Mouse (Mus musculus) kidney, embryonic 14.5 days (tissue): ENCODE measurements around the gene Gm12830. TPM values are rescaled to one million over a fixed set of nuclear protein-coding genes. Genes with fewer than 3 reads are reported as not detected.
A peak's percentile ranks its signal among the peaks of the same experiment; 100 is the strongest.

Source experiments
- ATAC-seq: fragments of 200-750 bp; cut with Nextera tagmentation; 2 replicates; pipeline ENCODE4 v1.8.0; 2017; ENCODE audit warnings: moderate number of reproducible peaks, mild to moderate bottlenecking, moderate TSS enrichment, moderate library complexity; ENCODE audit not compliant: low FRiP score, low TSS enrichment
- H3K27ac ChIP-seq: fragments of 300-500 bp; sonication (generic); 2 replicates; pipeline ENCODE4 v1.5.1; 2014; ENCODE audit warnings: low read depth, mild to moderate bottlenecking, low read length, moderate library complexity, mixed read lengths
- H3K27me3 ChIP-seq: fragments of 300-500 bp; sonication (generic); 2 replicates; pipeline ENCODE4 v1.6.1; 2014; ENCODE audit warnings: mild to moderate bottlenecking, low read length; ENCODE audit not compliant: control insufficient read depth, insufficient read depth
- H3K36me3 ChIP-seq: fragments of 300-500 bp; sonication (generic); 2 replicates; pipeline ENCODE4 v1.6.1; 2014; ENCODE audit warnings: low read length, mixed read lengths; ENCODE audit not compliant: control insufficient read depth, insufficient read depth
- H3K4me1 ChIP-seq: fragments of 300-500 bp; sonication (generic); 2 replicates; pipeline ENCODE4 v1.6.1; 2014; ENCODE audit warnings: low read length, mixed read lengths; ENCODE audit not compliant: control insufficient read depth, insufficient read depth
- H3K4me2 ChIP-seq: fragments of 300-500 bp; sonication (generic); replicated peaks from 2 replicates; pipeline ENCODE4 v1.6.1; 2014; ENCODE audit warnings: low read depth, mild to moderate bottlenecking, low read length
- H3K4me3 ChIP-seq: fragments of 300-500 bp; sonication (generic); 2 replicates; pipeline ENCODE4 v1.5.1; 2014; ENCODE audit warnings: mild to moderate bottlenecking, low read length
- H3K9ac ChIP-seq: fragments of 300-500 bp; sonication (generic); 2 replicates; pipeline ENCODE4 v1.6.1; 2014; ENCODE audit warnings: low read depth, mild to moderate bottlenecking, low read length, moderate library complexity
- H3K9me3 ChIP-seq: fragments of 300-500 bp; sonication (generic); 2 replicates; pipeline ENCODE4 v1.6.1; 2016; ENCODE audit warnings: low read length; ENCODE audit not compliant: control insufficient read depth
- WGBS: fragments of 180-500 bp; shearing (Covaris S2); extraction: QIAGEN DNeasy Blood & Tissue Kit; methylation state at CpG from one replicate; pipeline ENCODE4 v1.1.7; 2014; 5-methylcytosine and 5-hydroxymethylcytosine counted together
- polyA plus RNA-seq: library from polyadenylated mRNA; unstranded; fragments of >200 nt; fragmentation: Nextera tagmentation; extraction: Ambion mirVana; gene quantifications from 2 replicates; pipeline ENCODE4 v1.2.1, GENCODE M21; 2014

The Gm12830 gene
- polyA plus RNA-seq, 1 experiment from 2014 or later, result 0.15 TPM

DNA sequence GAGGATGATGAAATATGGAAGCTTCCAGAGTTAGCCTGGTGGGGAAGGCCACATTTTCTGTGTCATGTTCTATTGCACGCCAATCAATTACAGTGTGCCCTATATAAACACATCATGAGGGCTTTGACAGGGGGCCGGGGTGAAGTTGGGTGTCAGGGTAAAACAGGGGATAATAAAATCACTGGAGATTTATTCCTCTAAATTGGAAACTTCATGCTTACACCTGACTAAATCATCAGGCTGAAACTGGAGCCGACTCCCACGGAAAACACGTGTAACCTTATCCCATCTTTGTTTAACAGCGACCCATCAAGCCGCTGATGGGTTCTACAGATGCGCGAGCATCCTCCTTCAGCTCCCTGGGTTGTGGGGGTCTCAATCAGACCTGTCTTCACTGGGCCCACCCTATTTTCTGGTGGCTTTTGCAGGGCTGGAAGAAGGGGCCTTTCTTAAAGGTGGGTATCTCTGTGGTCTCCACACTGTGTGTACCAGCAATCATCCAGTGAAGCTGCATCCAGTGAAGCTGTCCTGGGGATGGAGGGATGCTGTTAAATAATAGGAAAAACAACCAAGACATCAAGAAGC lies 19.9 kb downstream of the Gm12830 start:
- H3K4me3 ChIP-seq, result peak overlapping the region; percentile 30
- ATAC-seq, result peak; percentile 44; the same call in 1 of the 2 replicates
- 16% methylated on average over 9 of the region's 9 CpGs for WGBS
- peak overlapping the region; percentile 34 for H3K4me2 ChIP-seq
- H3K9me3 ChIP-seq, result no peaks in the 10 kb centered on the region
- peak overlapping the region; percentile 28; the same call in 1 of the 2 replicates for H3K9ac ChIP-seq
- peaks cover 20% of the 10 kb centered on the region; the same call in 1 of the 2 replicates for H3K27me3 ChIP-seq
- H3K36me3 ChIP-seq, result no peaks in the 10 kb centered on the region
- H3K27ac ChIP-seq, result peak overlapping the region; percentile 73; the same call in 1 of the 2 replicates
- H3K4me1 ChIP-seq, result peaks cover 20% of the 10 kb centered on the region

DNA sequence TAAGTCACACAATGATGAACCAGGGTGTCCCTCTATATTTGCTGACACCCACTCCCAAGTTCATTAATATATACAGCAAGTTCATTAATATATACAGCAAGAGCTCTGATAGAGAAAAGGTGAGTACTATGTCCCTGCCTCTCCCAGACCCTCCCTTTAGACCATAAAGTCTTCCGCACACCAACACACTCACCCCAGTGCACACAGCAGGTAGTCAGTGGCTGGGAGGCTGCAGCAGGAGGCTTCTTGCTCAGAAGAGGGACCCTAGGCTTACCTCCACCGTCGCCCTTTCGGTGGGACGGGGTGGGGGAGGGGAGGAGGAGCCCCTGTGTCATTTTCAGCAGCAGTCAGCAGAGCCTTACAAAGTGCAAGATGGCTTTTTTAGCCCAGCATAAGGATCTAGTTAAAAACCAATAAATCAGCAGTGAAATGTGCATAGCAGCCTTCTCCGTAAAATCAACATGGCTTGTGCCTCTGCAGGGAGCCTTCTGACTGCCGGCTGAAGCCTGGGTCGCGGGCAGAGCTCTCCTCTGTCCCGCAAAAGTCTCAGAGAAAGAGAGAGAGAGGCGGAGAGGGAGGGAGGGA lies 20.9 kb downstream of the Gm12830 start:
- Histone ChIP-seq H3K4me3 (peak overlapping the region; percentile 30), H3K9me3 (no peaks in the 10 kb centered on the region), H3K4me1 (peaks cover 20% of the 10 kb centered on the region; the same call in 1 of the 2 replicates), H3K27me3 (peaks cover 20% of the 10 kb centered on the region; the same call in 1 of the 2 replicates), H3K4me2 (peak overlapping the region; percentile 34), H3K36me3 (no peaks in the 10 kb centered on the region), H3K27ac (peak overlapping the region; percentile 73; the same call in 1 of the 2 replicates), H3K9ac (peak overlapping the region; percentile 32; the same call in 1 of the 2 replicates)
- peak; percentile 26 for ATAC-seq
- 1% methylated on average over 10 of the region's 11 CpGs for WGBS

DNA sequence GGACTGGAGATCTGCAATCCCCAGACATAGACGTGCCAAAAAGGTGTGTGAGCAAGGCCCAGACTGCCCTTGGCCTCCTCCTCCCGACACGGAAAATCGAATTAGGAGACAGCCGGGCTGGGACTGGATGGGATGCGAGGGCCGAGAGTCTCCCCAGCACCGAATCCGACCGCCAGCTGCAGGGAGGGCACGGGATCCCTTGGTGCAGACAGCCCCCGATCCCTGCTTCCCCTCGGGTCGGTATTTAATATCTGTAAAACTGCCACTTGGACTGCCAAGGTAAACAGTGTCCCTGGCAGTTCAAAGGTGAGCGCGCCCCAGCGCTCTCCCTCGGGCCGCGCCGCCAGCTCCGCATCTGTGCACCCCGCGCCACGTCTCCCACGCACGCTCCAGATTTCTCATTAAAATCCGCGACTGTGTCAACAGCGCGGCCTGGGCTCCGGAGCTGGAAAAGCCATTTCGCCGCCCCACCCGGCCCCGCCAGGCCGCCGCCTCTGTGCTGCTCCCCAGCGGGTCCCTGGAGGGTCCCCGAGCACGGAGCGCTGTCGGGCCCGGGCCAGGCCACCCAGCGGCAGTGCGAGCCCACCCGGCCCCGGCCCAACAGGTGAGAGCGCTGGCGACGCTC lies 21.7 kb downstream of the Gm12830 start:
- peak overlapping the region; percentile 37 for H3K4me3 ChIP-seq
- peak overlapping the region; percentile 45; the same call in 1 of the 2 replicates for H3K9ac ChIP-seq
- H3K27me3 ChIP-seq, result peaks cover 20% of the 10 kb centered on the region; the same call in 1 of the 2 replicates
- no peaks in the 10 kb centered on the region for H3K36me3 ChIP-seq
- peak; percentile 85 for ATAC-seq
- H3K4me2 ChIP-seq, result peak overlapping the region; percentile 70
- peaks cover 20% of the 10 kb centered on the region; the same call in 1 of the 2 replicates for H3K4me1 ChIP-seq
- H3K27ac ChIP-seq, result peak overlapping the region; percentile 69
- no peaks in the 10 kb centered on the region for H3K9me3 ChIP-seq
- WGBS, result under 1% methylated on average over 51 of the region's 51 CpGs

DNA sequence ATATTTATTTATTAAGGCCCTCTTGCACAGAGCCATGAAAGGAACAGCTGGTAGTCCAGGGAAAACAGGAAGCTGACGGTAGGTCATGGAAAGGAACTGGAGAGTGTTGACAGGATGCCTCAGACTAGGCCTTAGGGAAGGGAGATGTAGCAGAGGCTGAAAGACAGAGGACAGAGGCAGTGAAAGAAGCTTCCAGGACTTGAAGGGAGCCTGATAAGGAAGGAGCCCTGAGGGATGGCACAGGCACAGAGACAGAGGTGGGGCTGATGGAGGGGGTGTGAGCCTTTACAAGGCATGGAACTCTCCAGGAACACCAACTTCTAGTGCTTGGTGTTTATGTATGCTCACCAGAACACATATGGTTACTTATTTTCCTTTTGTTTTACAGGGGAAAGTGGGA lies 23.1 kb downstream of the Gm12830 start:
- Histone ChIP-seq H3K27me3 (peaks cover 20% of the 10 kb centered on the region; the same call in 1 of the 2 replicates), H3K4me3 (no peak overlapping the region), H3K4me2 (no peak overlapping the region), H3K4me1 (peaks cover 20% of the 10 kb centered on the region; the same call in 1 of the 2 replicates), H3K9ac (no peak overlapping the region), H3K9me3 (no peaks in the 10 kb centered on the region), H3K36me3 (no peaks in the 10 kb centered on the region), H3K27ac (no peak overlapping the region)
- WGBS, result 42% methylated on average over 1 of the region's 1 CpGs
- ATAC-seq, result no peak

DNA sequence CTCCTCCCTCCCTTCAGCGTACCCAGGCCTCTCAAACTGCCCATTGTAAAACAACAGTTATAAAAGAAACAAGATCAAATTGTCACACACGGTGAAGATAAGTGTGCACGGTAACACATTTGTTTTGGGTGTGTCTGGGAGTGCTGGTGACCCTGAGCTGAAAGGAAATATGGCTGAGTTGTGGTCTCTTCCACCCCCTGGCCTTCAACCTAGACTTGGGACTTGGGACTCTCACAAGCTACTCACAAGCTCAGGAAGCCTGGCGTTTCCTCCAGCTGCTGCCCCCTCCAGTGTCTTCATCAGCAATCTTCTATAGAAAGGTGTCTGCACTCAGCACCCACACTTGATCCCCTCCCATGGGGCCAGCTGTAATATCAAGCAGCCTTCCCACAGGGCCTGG lies 24.1 kb downstream of the Gm12830 start:
- no peaks in the 10 kb centered on the region for H3K9me3 ChIP-seq
- no peaks in the 10 kb centered on the region for H3K36me3 ChIP-seq
- H3K27ac ChIP-seq, result no peak overlapping the region
- no peak overlapping the region for H3K9ac ChIP-seq
- no peak overlapping the region for H3K4me3 ChIP-seq
- no peak for ATAC-seq
- H3K4me2 ChIP-seq, result no peak overlapping the region
- WGBS, result 27% methylated on average over 4 of the region's 4 CpGs
- peaks cover 20% of the 10 kb centered on the region; the same call in 1 of the 2 replicates for H3K27me3 ChIP-seq
- peaks cover 20% of the 10 kb centered on the region; the same call in 1 of the 2 replicates for H3K4me1 ChIP-seq

DNA sequence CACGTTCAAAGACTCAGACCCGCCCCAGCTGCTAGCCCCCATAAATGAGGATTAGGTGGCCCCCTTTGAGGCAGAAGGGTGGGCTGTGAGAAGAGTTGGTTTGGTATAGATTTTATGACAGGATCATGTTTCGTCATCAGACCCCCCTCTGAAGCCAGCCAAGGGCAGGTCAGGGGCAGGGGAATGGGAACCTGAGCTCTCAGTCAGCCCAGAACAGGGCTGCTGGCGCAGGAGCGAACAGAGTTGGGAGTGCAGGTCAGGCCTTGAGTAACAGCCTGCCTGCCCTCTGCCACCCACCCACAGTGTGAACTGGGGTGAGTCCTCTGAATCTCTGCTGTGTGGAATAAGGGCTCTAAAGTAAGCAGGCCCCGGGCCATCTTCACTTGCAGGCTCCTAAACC lies 25.2 kb downstream of the Gm12830 start:
- no peaks in the 10 kb centered on the region for H3K9me3 ChIP-seq
- no peak overlapping the region for H3K27ac ChIP-seq
- no peaks in the 10 kb centered on the region for H3K36me3 ChIP-seq
- H3K9ac ChIP-seq, result no peak overlapping the region
- H3K4me3 ChIP-seq, result no peak overlapping the region
- H3K27me3 ChIP-seq, result peaks cover 14% of the 10 kb centered on the region; the same call in 1 of the 2 replicates
- H3K4me1 ChIP-seq, result peaks cover 20% of the 10 kb centered on the region; the same call in 1 of the 2 replicates
- WGBS, result 29% methylated on average over 6 of the region's 6 CpGs
- peak; percentile 78 for ATAC-seq
- H3K4me2 ChIP-seq, result no peak overlapping the region

DNA sequence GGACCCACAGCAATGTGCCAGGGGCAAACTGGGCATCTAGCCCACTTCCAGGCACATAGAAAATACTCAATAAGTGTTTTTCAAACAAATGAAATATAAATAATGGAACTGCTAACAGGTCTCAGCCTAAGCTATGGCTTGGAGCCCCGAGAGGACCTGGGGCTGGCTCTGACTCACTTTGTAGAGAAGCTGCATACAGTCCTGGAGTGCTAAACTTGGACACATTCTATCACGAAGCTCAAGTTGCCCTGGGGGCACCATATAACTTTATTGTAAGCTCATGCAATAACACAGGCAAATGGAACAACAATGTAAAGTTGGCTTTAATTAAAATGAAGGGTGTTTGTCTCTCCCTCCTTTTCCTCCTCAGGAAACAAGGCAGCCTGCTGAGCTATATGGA lies 32.4 kb downstream of the Gm12830 start:
- Histone ChIP-seq H3K4me3 (no peak overlapping the region), H3K9me3 (no peaks in the 10 kb centered on the region), H3K27me3 (no peaks in the 10 kb centered on the region), H3K27ac (no peak overlapping the region), H3K4me1 (no peaks in the 10 kb centered on the region), H3K4me2 (no peak overlapping the region), H3K9ac (no peak overlapping the region), H3K36me3 (no peaks in the 10 kb centered on the region)
- 74% methylated on average over 2 of the region's 2 CpGs for WGBS
- ATAC-seq, result no peak

DNA sequence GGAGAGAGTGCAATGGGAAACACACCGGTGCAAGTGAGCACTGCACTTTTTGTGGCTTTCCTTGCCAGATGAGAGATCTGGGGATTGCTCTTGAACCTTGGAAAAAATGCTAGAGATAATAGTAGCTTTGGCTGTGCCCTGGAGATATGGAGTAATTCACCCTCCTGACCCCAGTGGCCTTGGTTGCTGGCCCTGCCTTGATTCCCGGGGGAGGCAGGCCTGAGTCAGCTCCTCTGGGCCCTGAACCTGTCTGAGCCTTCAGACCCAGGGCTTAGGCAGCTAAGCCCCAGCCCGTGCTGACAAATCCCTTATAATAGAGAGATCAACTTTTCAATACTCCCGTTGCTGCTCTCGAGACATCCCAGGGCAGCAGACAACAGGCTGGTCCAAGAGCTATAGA lies 36.9 kb downstream of the Gm12830 start:
- H3K9me3 ChIP-seq, result no peaks in the 10 kb centered on the region
- no peaks in the 10 kb centered on the region for H3K27me3 ChIP-seq
- H3K4me2 ChIP-seq, result no peak overlapping the region
- WGBS, result 62% methylated on average over 5 of the region's 5 CpGs
- no peaks in the 10 kb centered on the region for H3K36me3 ChIP-seq
- H3K27ac ChIP-seq, result no peak overlapping the region
- no peak overlapping the region for H3K9ac ChIP-seq
- ATAC-seq, result no peak
- no peaks in the 10 kb centered on the region for H3K4me1 ChIP-seq
- H3K4me3 ChIP-seq, result no peak overlapping the region

DNA sequence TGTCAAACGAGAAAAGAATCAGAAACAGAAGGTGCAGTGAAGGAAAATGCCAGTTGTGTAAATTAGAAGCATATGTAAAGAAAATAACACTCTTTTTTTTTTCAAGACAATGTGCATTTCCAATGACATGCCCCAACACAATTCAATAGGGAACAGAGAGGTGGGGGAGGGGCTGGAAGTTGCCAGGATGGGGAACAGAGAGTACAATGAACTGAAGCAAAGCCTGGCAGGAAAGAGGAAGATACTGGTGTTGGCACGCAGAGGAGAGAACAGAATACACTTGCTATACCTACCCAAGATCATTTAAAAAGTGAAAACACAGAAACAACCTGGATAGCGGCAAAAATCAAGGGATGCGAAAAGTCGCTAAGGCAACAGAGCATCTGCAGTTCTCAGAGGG lies 41.6 kb downstream of the Gm12830 start:
- Histone ChIP-seq H3K27me3 (no peaks in the 10 kb centered on the region), H3K27ac (no peak overlapping the region), H3K4me3 (no peak overlapping the region), H3K4me1 (no peaks in the 10 kb centered on the region), H3K9ac (no peak overlapping the region), H3K9me3 (no peaks in the 10 kb centered on the region), H3K36me3 (no peaks in the 10 kb centered on the region), H3K4me2 (no peak overlapping the region)
- ATAC-seq, result no peak
- WGBS, result 85% methylated on average over 5 of the region's 5 CpGs
